Mouse (Mus musculus) NIH3T3 (cell line): ENCODE measurements at regions not wholly inside any gene's neighbourhood (a gene's known extent, or its start where the extent isn't known, plus 50 kb on each side); places are given as distances from the start of the nearest gene placed in this dataset.

Experiments
- DNase-seq: peaks from one replicate; pipeline ENCODE4 v3.0.0-alpha.2; 2012; ENCODE audit warnings: low read depth

DNA sequence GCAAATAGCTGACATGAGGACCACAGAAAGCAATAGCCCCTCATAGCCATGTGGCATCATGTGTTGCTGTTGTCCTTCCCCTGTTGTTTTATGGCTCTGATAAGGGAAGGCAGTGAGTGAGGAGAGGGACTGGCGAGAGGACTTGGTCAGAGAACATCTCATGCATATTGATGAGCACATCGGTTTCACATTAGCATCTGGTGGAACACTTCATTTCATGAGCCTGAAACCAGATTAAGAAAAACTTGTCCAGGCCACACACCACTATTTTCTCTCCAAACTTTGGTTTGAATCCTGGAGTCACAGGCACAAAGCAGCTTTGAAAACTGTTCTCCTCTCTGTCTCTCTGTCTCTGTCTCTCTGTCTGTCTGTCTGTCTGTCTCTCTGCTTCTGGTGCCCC, 451.0 kb upstream of the Mgmt start:
- DNase-seq, result no peak

DNA sequence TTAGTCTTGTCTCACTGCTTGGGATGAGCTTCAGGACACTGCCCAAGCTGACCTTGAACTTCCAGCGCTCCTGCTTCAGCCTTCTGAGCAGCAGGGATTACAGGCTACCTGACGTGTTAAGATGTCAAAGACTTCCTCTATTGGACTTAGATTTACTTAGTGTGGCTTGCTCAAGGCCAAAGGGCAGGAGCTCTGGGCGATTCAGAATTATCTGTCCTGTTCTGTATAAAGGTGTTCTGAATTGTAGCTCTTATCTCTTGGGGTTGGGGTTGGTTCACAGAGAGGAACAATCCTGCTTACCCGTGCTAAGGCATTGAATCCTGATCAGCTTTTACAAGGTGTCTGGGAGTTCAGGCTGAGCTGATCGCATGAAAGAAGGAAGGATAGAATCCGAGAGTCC, 449.3 kb upstream of the Mgmt start:
- DNase-seq, result no peak

DNA sequence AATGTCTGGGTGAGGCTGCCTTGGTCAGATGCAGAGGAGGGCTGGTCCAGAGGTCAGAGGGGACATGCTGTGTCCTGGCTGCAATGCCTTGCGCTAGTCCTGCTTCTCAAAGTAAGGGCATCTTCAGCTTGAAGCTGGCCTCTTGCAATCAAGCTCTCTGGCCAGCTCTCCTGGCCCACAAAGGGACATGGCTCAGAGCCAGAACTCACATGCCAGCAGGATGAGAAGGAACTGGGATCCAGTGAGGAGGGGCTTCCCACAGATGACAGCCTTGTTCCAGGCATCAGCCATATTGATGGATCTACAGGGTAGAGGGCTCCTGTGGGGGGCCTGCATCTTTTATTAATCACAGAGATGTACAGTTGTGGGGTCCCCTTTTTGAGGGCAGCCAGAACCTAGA, 445.1 kb upstream of the Mgmt start:
- no peak for DNase-seq

DNA sequence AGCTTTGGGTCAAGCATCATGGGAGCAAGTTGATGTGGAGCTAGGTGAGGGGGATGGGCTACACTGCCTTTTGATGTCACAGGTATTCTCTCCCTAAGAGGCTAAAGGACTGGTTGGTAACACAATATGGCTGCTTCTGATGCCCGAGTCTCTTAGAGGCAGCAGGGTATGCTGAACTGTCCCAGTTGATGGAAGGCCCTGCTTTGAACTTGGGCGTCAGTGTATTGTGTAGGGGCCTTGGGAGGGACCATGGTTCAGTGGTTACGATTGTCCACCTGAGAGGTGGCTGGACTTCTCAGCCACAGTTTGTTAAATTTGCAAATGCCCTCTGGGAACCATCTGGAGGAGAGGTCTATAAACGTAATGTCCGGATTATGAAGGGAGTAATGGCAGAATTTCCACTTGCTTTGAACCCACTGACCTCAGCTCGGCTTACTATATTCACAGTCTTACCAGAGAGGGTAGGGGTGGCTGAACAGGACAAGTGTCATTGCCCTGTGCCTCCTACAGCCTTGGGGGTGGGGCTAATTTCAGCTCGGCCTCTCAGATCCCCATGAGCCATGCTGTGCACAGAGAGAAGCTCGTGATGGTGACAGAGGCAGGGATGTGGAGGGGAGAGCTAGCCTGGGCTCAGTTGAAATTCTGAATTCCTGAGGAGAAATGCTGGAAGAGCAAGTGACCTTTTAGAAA, 442.6 kb upstream of the Mgmt start:
- DNase-seq, result no peak

DNA sequence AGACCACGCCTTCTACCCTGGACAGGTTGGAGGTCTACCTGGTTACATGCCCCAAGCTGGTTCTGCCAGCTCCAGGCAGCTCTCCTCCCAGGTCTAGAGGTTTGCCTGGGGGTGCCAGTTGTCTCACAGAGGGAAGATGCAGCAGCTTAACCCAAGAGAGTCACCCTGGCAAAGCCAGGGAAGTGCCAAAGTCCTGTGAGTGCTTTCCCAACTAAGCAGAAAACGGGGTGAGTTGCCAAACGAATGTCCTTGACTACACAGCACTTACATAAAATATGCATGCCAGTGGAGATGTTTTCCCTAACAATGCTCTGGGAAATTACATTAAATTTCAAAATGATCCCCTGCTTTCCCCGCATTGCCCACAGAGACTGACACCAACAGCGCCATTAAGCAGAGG, 441.9 kb upstream of the Mgmt start:
- DNase-seq, result no peak

DNA sequence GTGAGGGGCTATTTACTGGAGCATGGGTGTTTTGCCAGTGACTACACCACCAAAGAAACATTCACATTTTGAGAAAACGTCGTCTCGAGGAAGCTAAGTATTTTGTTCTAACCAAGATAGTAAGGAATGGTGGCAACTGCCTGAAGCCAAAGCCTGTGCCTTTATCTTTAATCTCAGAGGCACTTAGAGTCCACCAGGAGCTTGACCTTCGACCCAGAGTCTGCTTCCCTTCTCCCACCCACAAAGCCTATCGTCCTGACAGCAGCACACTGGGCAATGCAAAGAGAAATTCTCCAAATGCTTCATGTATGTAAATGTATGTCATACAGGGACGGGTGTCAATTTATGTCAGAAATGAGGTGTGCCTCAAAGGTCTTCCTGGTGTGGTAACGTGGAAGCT, 437.2 kb upstream of the Mgmt start:
- no peak for DNase-seq

DNA sequence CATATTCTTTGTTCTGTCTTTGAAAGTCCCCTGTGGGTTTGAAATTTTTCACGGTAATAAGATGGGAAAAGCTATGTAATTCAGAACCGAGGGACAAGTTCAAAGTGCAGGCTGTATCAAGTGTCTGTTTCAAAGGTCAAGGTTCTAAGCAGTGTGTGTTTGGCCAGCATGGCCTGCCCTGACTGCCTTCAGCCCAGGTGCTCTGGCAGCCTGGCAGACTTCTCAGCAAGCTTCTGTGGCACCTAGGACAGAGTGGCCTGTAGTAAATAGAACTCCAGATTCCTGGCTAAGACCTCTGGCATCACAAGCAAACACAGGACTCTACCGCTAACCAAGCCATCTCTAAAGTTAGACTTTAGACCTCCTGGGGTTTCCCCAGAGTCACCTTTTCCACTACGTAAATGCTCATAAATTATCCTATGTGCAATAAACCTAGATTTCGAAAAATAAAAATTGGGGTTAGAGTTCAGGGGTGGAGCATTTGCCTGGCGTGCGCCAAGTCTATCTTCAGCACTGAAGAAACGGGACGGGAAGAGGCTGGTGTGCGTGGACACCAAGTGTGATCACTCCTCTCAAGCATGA, 436.5 kb upstream of the Mgmt start:
- DNase-seq, result no peak

DNA sequence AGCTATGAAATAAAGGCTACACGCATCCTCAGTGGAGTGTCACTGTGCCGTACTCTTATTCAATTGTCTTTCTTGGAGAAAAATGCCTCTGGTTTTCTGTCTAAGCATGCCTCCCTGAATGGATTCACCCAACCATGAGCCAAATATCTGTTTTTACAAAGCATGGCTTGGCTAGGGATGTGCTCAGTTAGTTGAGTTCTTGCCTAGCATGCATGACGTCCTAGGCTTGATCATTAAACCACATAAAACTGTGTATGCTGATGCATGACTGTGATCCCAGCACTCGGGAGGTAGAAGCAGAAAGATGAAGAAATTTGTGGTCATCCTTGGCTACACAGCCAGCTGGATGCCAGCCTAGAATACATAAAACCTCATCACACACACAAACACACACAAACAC, 417.3 kb upstream of the Mgmt start:
- DNase-seq, result no peak

DNA sequence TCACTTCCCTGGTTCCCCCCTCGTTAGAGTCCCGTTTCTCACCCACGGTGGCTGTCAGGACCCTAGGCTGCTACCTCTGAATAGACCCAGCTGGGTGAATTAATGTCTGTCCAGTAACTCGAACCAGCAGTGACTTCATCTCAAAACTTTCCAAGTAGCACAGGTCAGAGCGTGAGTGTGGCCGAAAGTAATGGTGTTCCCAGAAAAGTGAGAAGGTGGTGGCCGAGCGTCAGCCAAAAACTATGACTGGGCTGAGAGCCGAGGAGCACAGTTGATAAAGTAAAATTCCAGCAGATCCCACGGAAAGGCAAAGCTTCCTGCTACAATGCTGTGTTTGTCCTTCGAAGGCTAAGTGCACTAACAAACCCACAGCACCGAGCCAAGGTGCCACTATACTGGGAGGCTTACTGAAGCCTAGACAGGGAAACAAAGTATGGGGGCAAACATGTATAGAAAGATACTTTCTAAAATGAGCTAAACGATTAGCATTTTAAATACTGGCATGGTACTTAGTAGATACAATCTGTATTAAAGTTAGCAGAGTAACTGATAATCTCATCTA, 413.7 kb upstream of the Mgmt start:
- DNase-seq, result no peak

DNA sequence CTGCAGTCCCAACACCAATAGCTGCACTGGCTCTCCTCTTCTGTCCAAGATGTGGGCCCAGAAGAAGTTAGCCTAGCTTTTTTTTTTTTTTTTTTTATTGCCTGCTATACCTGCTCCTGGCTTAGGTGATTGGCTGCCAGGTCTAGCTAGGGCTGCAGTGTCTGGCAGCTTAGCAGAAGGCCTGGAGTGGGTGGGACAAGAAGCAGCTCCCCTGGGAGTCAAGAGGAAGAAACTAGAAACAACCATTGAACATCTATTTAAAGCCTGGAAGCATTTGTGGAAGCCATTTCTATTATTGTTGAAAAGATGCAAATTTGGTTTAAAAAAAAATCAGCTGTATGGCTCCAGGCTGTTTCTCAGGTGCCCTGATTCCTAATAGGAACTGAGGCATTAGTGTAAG, 411.2 kb upstream of the Mgmt start:
- no peak for DNase-seq

DNA sequence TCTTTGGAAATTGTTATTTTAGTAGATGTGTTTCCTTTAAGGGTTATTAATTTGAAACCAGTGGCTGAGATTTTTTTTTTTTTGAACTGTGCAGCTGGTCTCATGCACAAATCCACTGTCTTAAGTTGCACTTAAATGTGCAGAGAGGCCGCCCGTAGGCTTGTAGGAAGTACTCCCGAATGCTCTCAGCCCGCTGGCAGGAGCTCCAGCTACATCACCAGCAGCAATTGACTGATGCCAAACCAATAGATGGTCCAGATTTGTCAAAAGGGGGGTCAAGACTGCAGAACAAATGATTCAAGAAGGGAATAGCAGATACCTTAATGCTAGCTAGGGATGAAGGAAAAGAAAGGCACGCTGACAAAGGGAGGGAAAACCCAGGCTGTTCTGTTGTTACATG, 406.9 kb upstream of the Mgmt start:
- DNase-seq, result no peak

DNA sequence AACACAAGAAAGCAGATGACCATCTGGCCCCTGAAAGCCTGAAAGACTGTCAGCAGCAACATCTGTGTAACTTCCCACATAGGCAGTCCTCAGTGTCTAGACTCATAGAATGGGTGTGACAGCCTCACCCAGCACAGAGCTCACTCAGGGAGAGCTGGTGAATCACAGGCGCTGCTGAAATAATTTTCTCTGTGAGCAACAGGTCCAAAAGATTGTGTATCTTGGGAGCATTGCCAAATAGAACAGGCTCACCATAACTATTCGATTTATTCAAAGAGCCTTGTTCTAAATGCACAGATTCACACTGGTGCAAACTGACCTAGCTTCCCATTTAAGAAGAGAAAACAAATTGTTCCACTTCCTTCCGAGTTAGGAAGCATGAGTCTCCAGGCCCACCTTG, 399.6 kb upstream of the Mgmt start:
- DNase-seq, result peak; percentile 5

DNA sequence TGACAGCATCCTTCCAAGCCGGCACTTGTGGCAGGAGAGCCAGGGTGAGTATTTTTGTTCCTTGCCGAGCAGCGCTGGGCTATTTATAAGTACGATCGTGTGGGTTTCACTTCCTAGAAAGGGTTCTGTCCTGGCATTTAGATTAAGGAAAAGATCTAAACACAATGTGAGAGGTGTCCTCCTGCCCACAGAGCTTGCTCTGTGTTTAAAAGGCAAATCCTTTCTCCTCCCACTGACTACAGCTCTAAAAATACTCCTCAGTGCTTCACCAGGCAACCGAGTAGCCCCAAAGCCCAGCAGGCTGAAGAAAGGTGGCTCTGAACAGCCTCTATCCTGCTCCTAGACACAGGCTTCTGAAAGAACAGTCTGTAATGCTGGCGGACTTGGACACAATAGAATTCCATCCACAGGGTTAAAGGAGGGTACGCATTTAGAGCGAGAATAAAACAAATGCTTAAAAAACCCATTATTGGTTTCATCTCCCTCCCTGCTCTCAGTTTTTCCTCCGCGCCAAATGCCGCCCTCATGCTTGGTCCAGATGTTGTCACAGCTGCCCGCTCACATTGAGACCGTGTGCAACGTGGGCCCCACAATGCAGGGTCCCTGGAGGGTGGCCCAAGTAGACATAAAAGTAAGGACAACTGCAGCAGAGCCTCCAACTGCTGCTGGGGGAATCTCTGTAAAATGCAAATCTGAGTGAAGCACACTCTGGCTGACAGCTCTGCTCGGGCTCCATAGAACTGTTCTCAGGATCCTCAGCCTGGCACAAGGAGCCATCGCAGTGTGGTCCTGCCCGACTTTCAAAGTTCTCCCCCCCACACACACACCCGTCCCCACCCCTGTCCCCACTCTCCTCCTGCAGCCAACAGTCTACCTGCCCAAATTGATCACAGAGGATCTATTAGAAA, 397.8 kb upstream of the Mgmt start:
- DNase-seq, result no peak

DNA sequence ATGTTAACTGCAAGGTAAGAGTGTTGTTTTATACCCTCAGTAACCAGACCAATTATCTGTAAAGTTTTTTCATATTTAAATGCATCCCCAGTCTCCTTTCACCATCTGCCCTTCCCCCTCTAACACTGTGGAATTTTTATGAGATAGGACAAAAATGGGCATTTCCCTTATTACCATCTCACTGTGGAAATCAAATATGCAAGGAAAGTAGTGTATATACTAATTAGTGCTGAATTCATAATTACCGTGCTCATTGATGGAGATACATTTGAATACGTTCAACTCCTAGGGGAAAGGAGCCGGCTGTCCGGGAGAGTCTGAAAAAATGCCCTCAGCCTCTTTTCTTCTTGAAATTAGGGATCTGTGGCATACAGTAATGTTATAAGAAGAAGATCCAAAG, 394.4 kb upstream of the Mgmt start:
- no peak for DNase-seq

DNA sequence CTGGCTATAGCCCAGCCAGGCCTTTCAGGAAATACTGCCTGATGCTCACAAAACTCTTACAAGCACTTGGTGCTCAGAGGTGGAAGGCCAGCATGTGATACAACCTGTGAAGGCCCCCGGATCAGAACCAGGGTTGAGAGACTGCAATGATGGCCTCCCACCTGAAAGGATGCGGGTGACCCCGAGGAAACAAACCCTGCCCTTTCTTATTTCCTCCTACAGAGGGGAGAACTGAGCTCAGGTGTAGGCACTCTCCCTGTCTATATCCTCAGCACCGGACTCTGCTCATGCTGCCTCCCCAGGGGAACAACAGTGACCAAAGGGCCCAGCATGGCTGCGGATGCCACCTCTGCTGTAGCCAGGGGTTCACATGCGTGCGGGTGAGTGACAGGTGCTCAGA, 393.3 kb upstream of the Mgmt start:
- DNase-seq, result no peak

DNA sequence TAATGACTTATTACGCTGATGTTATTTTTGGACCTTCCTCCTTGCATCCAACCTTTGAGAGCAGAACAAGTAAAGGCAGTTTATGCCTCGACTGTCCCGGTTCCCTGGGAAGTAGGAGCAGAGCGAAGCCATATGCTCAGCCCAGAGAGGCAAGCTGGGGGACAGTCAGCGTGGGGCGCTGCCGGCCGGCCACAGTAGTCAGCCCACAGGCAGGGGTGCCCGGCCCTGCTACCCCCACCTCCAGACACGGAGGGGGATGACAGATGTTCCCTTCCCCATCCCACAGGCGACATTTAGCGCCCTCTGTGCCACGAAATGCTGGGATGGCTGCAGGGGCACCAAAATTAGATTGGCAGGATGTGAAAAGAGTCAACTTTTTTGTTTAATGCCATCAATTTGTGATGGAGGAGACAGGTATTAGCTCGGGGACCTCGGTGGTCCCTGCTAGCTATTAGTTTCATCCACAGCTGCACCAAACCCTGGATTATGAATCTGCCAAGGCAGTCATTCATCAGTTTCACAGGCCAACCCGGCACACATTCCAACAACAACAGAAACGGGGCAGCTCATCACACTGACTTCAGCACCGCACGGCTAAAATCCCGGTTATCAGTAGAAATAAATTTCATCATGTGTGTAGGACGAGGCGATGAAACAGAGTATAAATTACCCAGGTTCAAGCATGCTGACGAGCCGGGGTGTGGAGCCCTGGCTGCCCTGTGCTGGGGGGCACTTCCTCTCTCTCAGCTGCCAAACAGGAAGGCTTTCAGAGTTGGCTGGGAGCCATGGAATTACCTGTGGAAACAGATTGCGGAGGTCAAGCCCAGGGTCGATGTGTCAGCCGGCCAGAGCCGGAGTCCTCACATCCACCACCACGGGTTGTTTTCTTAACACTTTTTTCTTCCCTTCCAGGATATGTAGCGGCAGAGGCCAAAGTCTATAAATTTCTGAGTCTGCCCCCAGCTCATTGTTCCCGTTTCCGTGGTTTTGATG, 392.3 kb upstream of the Mgmt start:
- no peak for DNase-seq

DNA sequence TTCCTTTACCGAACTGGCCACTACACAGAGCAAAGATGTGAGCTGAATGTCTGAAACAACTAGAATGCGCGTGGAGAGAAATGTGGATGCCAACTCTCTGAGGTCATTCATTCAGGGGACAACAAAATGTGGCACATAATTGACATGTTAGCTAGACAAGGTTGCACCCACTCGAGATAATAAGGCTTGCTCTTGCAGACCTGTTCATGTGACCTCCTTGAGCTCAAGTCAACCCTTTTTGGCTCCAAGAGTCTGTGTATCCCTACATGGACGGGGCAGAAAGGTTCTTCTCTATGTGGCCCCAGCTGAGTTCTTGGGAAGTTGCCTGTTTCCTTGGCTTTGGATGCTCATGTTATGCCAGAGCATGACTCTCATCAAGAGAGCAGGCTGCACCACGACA, 383.0 kb upstream of the Mgmt start:
- no peak for DNase-seq

DNA sequence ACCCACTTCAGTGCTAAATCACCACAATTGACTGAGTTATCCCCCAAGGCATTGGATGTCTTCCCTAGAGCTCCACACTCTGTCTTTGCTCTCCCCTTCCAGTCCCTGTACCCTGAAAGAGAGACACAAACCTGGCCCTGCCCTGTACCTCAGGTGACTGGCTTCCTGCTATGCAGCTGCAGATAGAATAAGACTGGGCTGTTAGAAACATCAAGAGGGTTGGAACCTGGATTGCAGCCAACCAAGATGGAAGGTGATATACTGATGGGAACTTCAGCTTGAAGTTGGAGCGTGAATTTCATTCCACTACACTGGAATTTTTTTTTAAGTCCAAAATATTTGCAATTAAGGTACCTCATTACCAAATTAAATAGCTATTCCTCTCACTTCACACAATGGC, 379.0 kb upstream of the Mgmt start:
- no peak for DNase-seq

DNA sequence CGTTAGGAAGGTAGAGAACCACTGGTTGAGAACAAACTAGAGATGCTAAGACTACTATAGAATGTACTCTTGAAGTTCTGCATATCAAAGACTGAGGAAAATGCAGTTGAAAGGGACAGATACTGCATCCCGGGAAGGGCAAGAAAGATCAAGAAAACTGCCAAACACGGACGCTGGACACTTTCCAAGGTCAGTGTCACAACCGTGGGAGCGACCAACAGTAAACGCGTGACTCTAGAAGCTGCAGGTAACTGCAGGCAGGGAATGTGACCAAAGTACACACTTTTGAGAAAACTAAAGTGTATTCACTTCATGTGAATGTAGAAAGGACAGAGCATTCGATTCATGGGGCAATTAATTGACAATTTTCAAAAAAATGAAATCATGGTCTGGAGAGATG, 368.6 kb upstream of the Mgmt start:
- DNase-seq, result no peak

DNA sequence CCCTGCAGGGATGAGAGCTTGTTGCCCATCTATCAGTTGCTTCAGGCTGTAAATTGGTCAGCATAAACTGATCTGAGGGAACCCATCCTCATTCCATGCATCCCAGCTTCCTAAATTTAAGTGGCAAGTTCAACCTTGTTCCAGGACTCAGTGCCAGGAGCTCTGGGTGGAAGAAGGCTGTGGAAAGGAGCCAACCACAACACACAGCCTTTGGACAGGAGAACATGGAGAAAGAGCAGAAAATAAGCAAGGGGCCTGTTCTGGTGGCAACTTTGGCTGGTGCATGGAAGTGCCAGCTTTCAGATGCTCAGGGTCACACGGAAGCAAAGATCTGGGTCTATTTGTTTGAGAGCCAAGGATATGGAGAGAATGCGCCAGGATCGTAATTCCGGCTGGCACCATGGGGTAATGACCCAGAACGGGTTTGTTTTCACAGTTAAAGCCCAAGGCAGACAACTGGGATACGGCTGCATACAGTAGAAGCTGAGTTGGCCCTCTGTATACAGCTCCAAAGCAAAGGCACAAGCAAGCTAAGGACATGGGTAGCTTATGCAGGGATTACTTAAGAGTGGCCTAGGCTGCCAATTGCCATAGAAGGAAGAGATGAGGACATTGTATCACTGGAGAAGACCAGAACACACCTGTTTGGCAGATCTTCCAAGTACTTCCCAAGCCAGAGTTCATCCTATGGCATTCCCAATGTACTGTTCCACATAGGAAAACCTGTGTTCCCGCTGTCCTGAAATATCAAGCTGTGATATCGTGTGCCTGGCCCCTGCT, 364.2 kb upstream of the Mgmt start:
- no peak for DNase-seq

DNA sequence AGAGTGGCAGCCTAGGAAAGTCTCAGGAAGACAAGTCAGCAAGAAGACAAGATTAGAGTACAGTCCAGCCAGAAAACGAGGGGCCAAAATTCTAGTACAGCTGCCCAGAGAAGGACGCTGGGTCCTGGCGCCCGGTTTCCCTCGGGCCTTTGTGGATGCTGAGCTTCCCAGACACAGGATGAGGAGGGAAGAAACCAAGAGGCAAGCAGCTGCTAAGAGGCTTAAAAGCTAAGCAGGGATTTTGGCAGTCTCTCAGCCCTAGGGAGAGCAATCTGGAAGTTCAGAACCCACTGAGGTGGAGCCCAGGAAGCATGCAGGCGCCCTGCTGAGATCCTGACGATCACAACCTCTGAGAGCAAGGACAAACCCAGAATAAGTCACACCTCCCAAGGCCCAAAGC, 363.1 kb upstream of the Mgmt start:
- no peak for DNase-seq
